Mouse (Mus musculus) thymus, postnatal 14 days (tissue): ENCODE measurements around the gene Lrrc66.

Experiments
- DNase-seq: peaks from one replicate; pipeline ENCODE4 v3.0.0; 2021

The Lrrc66 gene

DNA sequence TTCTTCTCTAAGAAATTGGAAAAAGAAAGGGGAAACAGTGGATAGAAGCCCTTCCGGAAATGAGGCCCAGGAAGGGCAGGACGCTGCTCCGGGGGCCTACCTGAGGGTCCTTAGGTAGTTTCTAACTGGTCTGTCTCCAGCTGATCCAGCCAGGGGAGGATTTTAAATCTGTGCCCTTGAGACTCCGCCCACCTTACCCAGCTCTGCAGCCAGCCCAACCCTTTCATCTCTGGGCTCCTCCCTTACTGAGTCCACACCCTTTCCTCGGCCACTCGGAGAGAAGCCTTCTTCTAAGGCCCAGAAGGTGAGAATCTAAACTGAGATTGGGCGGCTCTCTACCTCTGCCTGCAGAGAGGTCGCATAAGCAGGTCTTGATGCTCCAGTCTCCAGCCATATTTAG, at the start of gene Lrrc66:
Gene Lrrc66 (minus strand): TSS at position 236 of the 400 bp plus-strand sequence.
- no peak for DNase-seq

DNA sequence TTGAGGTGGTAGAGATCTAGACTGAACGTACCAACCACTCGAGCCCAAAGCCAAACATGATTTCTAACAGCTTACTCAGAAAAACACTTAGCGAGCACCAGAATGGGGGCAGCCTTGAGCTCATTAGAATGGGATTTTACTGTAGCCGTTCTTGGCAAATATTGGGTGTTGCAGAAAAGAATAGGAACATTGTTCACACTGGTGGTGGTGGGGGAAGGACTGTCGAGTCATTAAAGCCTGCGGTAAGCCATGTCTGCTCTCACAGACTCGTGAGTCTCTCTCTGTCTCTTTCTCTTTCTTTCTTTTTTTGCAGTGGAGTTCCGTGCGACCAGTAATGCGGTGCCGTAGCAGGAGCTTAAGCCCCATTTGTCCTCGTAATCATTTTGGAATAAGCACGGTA, 44.3 kb upstream of the Lrrc66 start:
- no peak for DNase-seq

DNA sequence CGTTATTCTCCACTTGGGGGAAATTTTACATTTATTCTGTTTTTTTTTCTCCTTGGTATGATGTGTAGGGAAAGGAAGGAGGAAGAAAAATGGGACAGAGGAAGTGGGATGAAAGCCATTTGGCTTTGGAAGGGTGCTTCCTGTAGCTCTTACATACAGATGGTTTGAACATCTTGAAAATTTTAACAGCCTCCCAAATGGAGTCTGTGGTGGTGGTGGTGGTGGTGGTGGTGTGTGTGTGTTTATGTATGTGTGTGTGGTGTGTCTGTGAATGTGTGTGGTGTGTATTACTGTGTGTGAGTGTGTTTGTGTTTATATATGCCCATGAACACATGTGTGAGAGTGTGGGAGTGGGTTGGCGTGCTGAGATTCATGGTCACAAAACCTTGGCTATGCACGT, 43.3 kb upstream of the Lrrc66 start:
- DNase-seq: no peak

DNA sequence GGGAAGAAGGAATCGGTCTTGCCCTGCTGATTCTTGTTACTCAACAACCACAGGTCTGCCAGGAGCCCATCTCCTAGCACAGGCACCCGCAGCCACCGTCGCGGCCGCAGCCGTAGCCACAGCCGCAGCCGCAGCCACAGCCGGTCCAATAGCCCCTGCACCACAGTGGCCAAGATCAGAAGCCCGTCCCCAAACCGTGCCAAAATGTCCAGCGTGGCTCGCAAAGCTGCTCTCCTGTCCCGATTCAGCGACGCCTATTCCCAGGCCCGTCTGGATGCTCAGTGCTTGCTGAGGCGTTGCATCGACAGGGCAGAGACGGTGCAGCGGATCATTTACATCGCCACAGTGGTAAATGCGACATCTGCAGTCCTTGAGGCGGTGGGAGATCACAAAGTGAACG, 37.1 kb upstream of the Lrrc66 start:
- DNase-seq: no peak

DNA sequence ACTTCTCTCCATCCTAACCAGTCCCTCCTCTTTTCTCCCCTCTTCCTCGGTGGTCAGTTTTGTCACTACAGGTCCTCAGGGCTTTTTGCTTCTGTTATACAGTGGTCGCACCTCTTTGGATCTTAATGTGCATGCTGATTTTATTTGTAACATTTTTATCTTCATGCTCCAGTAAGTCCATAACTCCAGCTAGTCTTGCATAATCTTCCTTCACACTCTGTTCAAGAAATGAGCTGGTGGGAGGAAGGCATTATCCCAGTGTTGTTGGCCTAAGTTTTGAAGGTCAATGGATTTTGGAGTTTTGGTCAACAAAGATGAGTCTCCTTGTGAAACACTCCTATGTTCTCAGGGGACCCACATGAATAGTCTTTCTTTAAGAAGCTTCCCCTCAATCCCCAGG, 35.6 kb upstream of the Lrrc66 start:
- no peak for DNase-seq

DNA sequence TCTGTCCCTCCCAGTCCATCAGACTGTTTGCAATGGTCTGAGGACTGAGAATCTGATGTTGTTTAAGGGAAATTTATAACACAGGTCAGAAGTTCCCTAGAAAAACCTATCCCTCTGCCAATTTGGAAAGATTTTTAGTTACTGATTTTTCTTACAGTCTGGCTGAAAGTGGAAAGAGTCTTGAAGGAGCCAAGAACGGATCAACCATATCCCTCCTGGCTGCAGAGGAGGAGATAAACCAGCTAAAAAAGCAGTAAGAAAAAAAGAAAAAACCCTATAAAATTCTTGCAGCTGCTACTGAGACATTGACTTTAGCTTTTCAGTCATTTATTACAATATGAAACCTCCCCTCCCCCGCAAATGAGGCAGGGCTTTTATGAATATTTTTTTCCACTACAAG, 34.4 kb upstream of the Lrrc66 start:
- no peak for DNase-seq

DNA sequence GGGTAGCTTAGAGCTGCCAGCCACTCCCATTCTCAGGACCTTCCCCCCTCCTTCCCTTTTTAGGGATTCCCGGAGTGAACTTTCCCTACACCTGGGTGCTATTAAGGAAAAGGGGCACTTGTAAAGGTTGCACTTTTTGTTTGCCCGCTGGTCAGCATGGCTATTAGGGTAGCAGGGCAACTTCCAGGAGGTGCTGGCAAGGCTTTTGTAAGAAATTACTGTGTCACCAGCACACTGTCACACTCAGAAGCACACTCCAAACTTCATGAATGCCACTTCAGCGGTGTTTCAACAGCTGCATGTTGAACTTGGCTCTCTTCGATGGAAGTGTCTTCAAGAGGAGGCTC, 19.5 kb upstream of the Lrrc66 start:
- DNase-seq: no peak

DNA sequence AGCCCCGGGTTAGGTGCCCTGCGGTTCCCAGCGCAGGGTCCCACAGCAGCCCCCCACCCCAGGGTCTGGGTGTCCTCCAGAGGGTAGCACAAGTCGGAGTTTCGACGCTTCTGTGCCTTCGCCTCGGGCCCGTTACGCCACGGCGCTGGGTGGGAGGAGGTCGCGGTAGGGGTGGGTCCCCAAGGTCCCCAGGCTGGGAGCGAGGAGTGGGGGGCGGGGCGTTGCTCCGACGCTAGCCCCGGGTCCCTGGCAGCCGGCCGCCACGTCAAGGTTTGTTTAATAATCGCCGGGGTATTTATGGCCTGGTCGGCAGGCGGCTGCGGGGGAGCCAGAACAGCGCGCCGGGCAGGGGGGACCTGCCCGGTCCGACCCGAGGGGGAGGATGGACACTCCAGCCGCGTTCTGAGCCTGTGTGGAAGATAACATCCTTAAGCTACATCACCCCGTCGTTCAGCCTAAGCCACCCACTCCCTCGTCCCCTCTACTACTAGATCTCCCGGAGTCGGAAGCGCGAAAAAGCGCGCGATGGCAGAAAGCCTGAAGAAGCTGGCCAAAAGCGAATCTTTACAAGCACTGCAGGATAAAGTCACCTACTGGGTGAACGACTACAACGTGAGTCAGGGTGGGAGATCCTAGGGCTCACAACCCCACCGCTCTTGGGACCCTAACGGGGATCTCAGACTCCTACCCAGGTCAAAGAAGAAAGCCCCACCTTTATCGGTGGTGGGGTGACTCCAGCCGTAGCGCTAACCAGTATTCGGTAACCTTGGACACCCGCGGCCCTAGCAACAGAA, 18.9 kb upstream of the Lrrc66 start, which contains the start of gene Spata18:
Gene Spata18 (plus strand): TSS at position 319 of the 794 bp plus-strand sequence.
- DNase-seq: peak; percentile 27

DNA sequence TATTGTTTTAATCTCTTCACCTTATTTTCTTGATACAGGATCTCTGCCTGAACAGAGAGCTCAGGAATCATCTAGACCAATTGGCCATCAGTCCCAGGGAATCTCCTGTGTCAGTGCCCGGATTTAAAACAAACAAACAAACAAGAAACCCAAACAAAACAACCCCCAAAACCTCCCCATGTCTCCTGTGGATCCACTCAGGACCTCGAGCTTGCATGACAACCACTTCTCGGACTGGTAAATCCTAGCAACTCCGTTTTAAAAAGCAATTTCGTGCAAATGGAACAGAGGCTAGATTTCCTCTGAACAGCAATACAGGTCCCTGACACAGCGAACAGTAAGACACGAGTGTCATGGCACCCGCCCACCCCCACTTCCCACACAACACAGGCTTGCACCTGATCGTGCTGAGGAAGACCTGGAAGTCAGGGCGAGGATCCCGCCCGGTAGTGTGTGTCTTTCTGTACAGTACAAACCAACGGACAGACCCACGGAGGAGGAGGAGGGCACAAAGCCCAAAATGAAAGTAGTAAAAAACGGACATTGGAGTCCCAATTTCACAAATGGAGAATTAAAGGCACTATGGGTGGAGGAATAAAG, 18.1 kb upstream of the Lrrc66 start:
- peak; percentile 29 for DNase-seq

DNA sequence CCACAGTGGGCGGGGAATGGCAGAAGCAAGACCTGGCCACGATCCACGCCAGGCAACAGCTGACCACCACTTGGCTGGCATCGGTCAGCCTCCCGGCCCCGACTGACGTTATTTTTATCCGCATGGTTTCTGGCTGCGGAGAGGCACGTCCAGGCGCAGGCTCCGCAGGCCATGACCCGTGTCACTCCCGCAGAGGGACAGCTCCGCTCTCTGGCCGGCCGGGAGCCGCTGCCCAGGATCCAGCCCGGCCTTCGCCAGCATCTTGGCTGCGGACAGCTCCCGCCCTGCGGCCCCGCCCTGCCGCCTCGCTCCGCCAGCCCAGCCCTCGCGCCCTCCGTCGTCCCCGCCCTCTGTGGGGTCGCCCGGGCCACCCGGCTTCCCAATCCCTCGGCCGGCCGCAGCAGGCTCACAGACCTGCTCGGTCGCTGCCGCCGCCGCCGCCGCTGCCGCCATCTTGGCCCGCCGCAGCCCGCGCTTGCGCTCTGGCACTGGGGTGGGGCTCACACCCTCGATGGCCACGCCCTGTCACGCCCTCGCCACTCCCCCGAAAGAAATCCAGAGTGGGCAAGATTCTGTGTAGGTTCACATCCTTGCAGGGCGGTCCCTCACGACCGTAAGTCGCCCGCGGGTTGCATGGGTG, 15.1 kb upstream of the Lrrc66 start, which contains the start of gene Sgcb:
Gene Sgcb (minus strand): TSS at position 530 of the 640 bp plus-strand sequence.
- peak; percentile 91 for DNase-seq

DNA sequence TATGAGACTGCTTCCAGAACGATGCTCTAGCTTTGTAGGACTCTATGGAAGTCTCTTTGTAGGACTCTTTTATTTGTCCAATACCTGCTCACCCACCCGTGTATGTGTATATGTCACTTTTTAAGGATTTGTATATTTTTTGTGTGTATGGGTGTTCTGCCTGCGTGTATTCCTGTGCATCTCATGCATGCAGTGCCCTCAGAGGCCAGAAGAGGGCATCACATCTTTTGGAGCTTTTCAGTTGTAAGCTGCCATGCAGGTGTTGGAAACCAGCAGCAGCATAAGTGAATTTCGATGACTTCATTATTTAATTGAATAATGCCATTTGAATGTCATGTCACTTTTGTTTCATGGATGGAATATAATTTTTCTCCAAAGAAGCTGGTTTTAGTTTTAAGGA, 9.8 kb upstream of the Lrrc66 start:
- peak; percentile 60 for DNase-seq

DNA sequence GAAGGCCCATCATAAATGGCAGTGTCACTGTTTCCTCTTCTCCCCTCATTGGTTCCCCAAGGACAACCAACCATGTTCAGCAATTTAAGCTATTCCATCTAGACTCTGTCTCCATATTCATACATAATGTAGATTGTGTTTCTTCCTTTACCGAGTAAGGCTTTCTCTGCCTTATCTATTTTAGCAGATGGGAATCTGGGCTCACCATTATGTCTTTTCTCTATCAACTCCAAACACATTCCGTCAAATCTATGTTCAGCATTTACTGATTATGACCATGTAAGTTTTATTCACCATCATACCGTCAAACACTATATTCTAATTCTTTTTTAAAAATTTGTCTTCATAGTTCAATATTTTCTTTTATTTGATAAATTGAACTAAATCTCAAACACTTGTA, 8.7 kb upstream of the Lrrc66 start:
- DNase-seq: no peak

DNA sequence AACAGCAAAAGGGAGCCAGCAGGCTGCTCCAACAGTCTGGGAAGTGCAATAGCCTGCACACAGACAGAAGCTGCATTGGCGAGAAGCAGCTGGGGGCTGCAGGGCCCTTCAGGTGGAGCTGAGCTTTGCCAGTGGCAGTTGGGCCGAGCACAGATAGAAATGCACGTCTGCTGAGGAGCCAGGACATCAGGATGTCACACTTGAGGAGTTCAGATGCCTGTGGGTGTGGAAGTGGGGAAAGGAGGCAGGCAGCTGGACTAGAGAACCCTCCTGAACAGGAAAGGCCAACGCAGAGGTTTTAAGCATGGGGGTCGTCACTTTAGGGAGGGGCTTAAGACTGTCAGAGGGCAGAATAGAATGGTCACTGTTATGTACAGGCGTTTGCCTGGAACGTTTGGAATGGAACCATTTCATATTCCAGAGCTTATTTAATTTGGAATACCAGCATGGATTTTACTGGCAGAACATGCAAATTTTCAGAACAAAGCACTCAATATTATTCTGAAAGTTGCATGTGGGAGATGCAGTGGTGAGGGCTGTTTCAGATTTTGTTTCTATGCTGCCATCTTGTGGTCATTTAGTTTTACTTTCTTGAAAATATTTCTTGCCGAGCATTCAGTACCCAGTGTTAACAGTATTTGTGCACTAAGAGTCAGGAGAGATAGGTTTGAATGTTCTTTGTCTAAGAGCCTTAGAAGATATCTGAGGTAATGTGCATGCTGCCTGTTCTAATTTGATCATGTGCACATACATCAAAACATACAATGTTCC, 5.2 kb upstream of the Lrrc66 start:
- DNase-seq: no peak

DNA sequence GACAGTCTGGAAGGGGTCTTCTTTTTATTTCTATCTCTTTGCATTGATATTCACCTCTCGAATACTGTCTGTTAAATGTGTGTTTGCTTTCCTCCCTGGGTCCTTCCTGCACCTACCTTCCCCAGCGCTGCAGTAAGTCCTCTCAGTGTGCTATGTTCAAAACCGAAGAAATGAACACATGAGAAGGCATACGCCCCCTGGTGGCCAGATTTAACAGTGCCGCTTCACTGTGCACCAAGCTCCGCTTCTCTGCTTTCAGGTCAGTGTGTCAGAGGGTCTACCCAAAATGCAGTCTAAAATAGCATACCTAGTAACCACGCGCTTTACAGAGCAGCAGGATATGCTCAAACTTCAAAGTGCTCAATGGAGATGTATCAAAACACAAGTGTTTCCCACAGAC, 815 bp upstream of the Lrrc66 start:
- DNase-seq: peak; percentile 81

DNA sequence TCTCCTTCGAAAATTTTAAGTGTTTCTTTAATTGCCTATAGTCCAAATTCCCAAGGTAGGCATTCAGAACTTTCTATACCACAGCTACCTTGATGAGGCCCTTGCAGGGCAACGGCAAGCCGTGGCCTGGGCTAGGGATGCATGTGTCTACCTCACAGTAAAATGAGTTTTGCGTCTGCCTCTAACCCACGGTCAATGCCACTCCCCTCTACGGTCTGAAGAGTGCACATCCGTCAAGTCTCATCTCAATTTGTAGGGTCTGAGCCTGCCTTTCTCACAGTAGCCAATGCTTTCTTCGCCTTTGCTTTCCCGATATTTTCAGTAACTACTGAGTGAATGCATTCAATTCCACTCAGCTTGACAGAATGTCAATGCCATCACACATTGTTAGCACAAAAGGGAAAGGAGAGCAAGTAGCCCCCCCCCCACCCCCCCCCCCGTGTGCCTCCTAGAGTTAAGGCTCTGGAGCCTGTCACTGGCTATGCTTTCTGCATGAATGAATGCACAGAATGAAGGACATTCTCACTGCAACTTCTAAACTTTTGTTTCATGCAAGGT, 1.2 kb downstream of the Lrrc66 start:
- DNase-seq: no peak

DNA sequence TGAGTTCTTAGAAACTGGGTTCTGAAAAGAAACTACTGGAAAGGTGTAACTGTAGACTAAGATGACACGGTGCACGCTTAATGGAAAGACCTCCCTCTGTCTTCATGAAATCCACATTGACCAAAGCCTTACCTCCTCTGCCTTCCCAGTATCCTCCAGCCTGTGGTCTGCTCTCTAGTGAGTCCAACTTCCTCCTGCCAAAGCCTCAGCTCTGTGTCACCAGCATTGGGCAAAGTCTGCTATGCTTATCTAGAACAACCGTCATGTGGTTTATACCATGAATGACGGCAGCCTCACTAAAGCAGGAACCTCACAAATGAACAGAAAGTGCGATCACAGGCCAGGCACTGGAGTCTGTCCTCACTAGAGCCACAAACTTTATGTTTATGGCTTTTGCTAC, 2.2 kb downstream of the Lrrc66 start:
- DNase-seq: peak; percentile 33

DNA sequence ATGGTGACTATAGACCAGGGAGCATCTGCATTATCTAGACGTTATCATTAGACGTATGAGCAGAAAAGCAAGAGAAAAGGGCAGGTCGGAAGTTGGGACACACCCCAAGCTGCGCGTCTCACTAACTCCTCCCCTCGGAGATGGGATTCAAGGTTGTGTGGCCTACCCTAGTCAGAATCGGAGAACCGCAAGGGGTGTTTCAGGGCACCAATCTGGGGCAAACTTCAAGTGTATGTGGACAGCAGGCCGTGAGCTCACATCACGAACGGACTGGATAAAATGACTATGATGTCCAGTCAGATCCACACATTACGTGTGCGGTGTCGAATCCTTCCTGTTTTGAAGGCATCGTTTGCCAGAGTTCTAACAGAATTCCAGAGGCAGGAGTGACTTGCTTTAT, 4.3 kb downstream of the Lrrc66 start:
- no peak for DNase-seq

DNA sequence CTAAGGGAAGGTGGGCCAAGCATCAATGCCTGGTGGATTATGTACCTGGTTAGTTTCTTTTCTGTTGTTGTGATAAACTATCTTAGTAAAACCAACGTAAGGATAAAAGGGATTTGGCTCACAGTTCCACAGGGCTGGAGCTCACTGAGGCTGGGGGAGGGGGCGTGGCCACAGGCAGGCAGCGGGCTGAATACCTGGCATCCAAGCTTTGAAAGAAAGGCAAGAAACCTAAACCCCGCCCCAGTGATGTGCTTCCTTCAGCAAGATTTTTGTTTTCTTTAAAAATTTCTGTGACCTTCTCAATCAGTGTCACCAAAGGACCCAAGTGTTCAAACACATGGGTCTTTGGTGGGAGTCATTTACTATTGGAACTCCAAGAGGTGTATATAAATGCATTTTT, 4.8 kb downstream of the Lrrc66 start:
- DNase-seq: no peak

DNA sequence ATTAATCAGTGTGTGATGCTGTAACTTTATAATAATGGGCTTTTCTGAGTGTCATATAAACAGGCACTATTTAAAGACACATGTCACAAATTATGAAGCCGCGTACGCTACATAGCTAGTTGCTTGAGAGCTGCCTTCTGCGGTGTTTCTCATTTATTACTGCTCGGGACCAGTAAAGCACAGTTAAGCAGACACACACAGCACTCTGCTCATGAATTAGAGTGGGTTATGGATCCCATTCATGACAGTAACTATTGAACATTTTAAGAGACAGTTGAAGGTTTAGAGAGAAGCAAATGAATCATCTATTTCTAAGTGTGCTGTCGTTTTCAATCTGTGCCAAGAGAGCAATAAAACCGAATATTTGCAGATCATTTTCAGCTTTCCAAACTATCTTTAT, 5.5 kb downstream of the Lrrc66 start:
- no peak for DNase-seq

DNA sequence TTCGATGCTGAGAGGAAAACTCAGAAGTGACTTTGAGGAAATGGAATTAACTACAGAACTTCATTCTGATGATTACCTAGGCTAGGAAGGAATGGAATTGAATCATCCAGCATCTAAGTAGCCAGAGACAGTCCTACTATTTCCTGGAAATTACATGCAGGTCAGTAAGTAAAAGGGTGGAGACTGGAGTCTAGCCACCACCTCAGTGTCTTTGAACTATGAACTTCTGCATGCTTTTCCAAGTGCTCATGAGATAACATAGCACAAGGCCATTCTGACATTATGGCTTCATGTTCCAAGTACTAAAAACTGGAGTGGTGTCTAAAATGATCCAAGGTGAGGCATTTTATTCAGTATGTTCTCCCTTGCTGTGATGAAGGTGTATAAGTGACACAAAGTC, 6.8 kb downstream of the Lrrc66 start:
- DNase-seq: no peak

DNA sequence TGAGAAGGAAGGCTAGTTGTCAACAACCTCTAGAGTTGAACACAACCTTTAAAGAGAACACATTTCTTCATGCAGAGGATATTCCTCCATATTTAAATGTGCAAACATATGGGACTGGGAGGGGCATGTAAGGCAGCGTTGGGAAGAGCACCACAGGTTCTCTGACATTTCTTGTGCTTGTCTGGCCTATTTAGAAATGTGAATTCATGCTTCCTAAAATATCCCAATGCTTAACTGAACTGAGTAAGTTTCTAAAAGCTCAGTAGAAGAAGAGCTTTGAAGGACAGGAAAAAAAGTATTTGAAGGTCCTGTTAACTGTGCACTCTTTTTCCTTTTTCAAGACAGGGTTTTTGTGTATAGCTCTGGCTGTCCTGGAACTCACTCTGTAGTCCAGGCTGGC, 13.4 kb downstream of the Lrrc66 start:
- no peak for DNase-seq

DNA sequence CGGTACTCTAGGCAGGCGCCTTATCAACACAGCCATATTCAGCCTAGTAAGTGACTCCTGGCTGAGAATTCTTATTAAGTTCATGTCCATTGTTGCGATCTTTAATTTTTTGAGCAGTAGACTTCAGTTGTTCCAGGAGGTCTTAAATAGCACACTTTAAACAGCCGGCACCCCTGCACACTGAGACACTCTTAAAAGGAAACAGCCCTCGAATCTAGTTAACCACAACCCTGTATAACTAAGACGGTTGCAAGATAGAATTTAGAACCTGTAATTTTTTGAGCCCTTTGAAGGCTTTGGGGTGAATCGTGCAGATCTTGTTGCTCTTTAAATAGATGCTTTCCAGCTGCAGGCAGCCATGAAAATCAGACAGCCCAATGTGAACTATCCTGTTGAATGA, 17.1 kb downstream of the Lrrc66 start:
- DNase-seq: peak; percentile 27

DNA sequence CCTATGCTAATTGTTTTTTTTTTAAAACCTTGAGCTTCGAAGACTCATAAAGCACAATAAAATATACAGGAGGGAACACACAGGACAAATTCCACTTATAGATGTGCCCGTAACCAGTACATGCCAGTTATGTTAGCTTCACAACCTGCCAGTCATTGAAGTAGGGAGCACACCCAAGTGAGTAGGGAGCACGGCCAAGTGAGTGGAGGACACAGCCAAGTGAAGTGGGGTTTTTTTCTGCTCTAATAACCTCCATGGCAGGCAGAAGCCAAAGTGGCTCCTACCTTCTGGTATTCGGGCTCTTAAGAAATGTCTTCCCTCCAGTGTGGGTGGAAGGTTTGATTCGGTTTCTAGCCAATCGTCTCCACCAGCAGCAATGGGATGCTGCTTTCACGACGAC, 19.0 kb downstream of the Lrrc66 start:
- no peak for DNase-seq
